ENCODE assay signal across 11 mouse cellular contexts in the genomic region with DNA sequence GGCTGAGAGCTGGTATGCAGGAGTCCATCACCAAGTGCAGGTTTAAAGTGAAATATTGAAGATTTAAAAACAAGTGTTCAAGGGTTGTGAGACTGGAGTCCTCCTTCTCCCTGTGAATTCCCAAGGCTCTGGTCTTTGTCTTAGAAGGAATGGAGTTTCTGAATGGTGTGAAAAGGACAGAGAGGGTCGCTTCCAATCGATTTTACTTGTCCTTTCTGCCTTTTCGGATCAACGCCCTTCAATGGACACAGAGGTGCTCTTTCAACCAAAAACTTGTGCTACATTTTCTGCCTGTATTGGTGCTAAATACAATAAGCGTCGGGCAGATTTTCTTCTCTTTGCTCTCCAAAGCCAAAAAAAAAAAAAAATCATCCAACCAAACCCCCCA. TPM values are rescaled to one million over a fixed set of nuclear protein-coding genes. Genes with fewer than 3 reads are reported as not detected.
DNase-seq lines count a peak whose midpoint lies in the region; ATAC-seq and TF ChIP-seq lines count a peak whose summit lies in the region.
"Had no signal": no experiment of that assay in that cellular context is flagged by ENCODE, and none has a peak within 500 bp of the region (broad histone marks: within the 10 kb centered on the region; RNA-seq: fewer than 3 reads in every experiment).

No protein-coding gene starts in this region.

- DNase-seq in layer of hippocampus, adult 2 months (ENCODE audit: low spot score in 2 of 2) = no peak
- DNase-seq in layer of hippocampus, postnatal 25 days (ENCODE audit: extremely low spot score in 1 of 2, low spot score in 1 of 2) = no peak
- no peak for DNase-seq in embryonic facial prominence, embryonic 14.5 days (ENCODE audit: low spot score)
- DNase-seq in urinary bladder, postnatal 25 days (ENCODE audit: low spot score) = no peak
- no peak for DNase-seq in cerebellum, adult 11 months
- DNase-seq: adrenal gland, postnatal 14 days; left cerebral cortex, postnatal 4 days had no signal

- ATAC-seq in embryonic facial prominence, embryonic 14.5 days (ENCODE audit: low read depth) = no peak
- ATAC-seq in hindbrain, embryonic 15.5 days (ENCODE audit: low FRiP score, low read depth) = no peak
- no peak for ATAC-seq in neural tube, embryonic 12.5 days (ENCODE audit: low FRiP score, low read depth)
- ATAC-seq in megakaryocyte, adult 5-6 weeks (ENCODE audit: poor library complexity, severe bottlenecking) = no peak

- H3K9me3 ChIP-seq in embryonic facial prominence, embryonic 14.5 days (ENCODE audit: control insufficient read depth, low read length) = no peaks in the 10 kb centered on the region
- no peaks in the 10 kb centered on the region for H3K9me3 ChIP-seq in hindbrain, embryonic 15.5 days
- no peaks in the 10 kb centered on the region for H3K9me3 ChIP-seq in neural tube, embryonic 12.5 days

- H3K27ac ChIP-seq in layer of hippocampus, adult 2 months = peak overlapping the region; percentile 87; the same call in 1 of the 2 replicates
- no peak overlapping the region for H3K27ac ChIP-seq in embryonic facial prominence, embryonic 14.5 days (replicated peaks; ENCODE audit: low read depth, low read length)
- H3K27ac ChIP-seq in hindbrain, embryonic 15.5 days (replicated peaks) = peak overlapping the region; percentile 74
- H3K27ac ChIP-seq in neural tube, embryonic 12.5 days = no peak overlapping the region

- H3K4me3 ChIP-seq in layer of hippocampus, adult 2 months = no peak overlapping the region
- H3K4me3 ChIP-seq in embryonic facial prominence, embryonic 14.5 days (ENCODE audit: low read depth, low read length) = no peak overlapping the region
- peak overlapping the region; percentile 41 for H3K4me3 ChIP-seq in hindbrain, embryonic 15.5 days
- H3K4me3 ChIP-seq in neural tube, embryonic 12.5 days = no peak overlapping the region

- no peaks in the 10 kb centered on the region; the same call in 1 of the 2 replicates for H3K4me1 ChIP-seq in embryonic facial prominence, embryonic 14.5 days (ENCODE audit: control insufficient read depth, insufficient read depth, low read length)
- peaks cover 21% of the 10 kb centered on the region for H3K4me1 ChIP-seq in hindbrain, embryonic 15.5 days (replicated peaks)
- peaks cover 27% of the 10 kb centered on the region for H3K4me1 ChIP-seq in neural tube, embryonic 12.5 days

- H3K36me3 ChIP-seq in embryonic facial prominence, embryonic 14.5 days (ENCODE audit: control insufficient read depth, insufficient read depth, low read length) = no peaks in the 10 kb centered on the region
- H3K36me3 ChIP-seq in hindbrain, embryonic 15.5 days = no peaks in the 10 kb centered on the region
- no peaks in the 10 kb centered on the region for H3K36me3 ChIP-seq in neural tube, embryonic 12.5 days

- H3K27me3 ChIP-seq in embryonic facial prominence, embryonic 14.5 days (replicated peaks; ENCODE audit: control insufficient read depth, insufficient read depth, low read length) = peaks cover 65% of the 10 kb centered on the region
- peaks cover 47% of the 10 kb centered on the region for H3K27me3 ChIP-seq in hindbrain, embryonic 15.5 days
- peaks cover 24% of the 10 kb centered on the region for H3K27me3 ChIP-seq in neural tube, embryonic 12.5 days (replicated peaks)

- TF ChIP-seq CTCF in layer of hippocampus, adult 2 months (conservative IDR thresholded peaks at IDR 0.05) = no peak

- H3K4me2 ChIP-seq in embryonic facial prominence, embryonic 14.5 days (ENCODE audit: low read depth, low read length) = peak overlapping the region; percentile 58
- H3K4me2 ChIP-seq in hindbrain, embryonic 15.5 days = peak overlapping the region; percentile 82
- H3K4me2 ChIP-seq in neural tube, embryonic 12.5 days (replicated peaks) = peak overlapping the region; percentile 73

- H3K9ac ChIP-seq in embryonic facial prominence, embryonic 14.5 days (ENCODE audit: low read depth, low read length) = no peak overlapping the region
- H3K9ac ChIP-seq in hindbrain, embryonic 15.5 days = no peak overlapping the region
- H3K9ac ChIP-seq in neural tube, embryonic 12.5 days = 0 out of 2 replicates have a peak overlapping the region, but pooled peaks have one; percentile 8

- WGBS in embryonic facial prominence, embryonic 14.5 days = 39% methylated on average over 6 of the region's 6 CpGs
- 13% methylated on average over 6 of the region's 6 CpGs for WGBS in hindbrain, embryonic 15.5 days
- WGBS in neural tube, embryonic 12.5 days = 7% methylated on average over 6 of the region's 6 CpGs

RNA-seq across cellular contexts. Expression of a gene that starts 1.7 kb away (rescaled TPM):
- 10 to 100 TPM; 35.8 to 48.5 TPM for total RNA-seq in layer of hippocampus, adult 2 months (2021)
- 10 to 100 TPM; 40.8 to 45.1 TPM for total RNA-seq in layer of hippocampus, postnatal 25 days (2021)
- polyA plus RNA-seq in embryonic facial prominence, embryonic 14.5 days (2014; fragmentation: Nextera tagmentation; extraction: Ambion mirVana) = 51.4 and 55.5 TPM in 2 replicates
- 87.2 and 90.1 TPM in 2 replicates for polyA plus RNA-seq in hindbrain, embryonic 15.5 days (2015; fragmentation: Nextera tagmentation; extraction: Ambion mirVana)
- polyA plus RNA-seq in neural tube, embryonic 12.5 days (2016; fragmentation: Nextera tagmentation; extraction: Ambion mirVana) = 101 and 103 TPM in 2 replicates
- not detected in 2 replicates for total RNA-seq in megakaryocyte, adult 5-6 weeks (2015)
- not detected in 2 replicates for total RNA-seq in megakaryocyte, adult 5-6 weeks (2017)
- total RNA-seq: common myeloid progenitor, adult 5-6 weeks had no signal

Comparison
In these comparisons a context has a peak if more than half of its experiments do, and no peak if none do; other contexts are left out.
1. H3K27ac ChIP-seq: peak in layer of hippocampus, adult 2 months (single experiment) and hindbrain, embryonic 15.5 days (single experiment); none in embryonic facial prominence, embryonic 14.5 days (single experiment) and neural tube, embryonic 12.5 days (single experiment).
2. RNA of a gene that starts 1.7 kb away (total RNA-seq): 35.8 to 48.5 TPM in layer of hippocampus, adult 2 months and 40.8 to 45.1 TPM in layer of hippocampus, postnatal 25 days; not detected in megakaryocyte, adult 5-6 weeks; every median in the first group is over 10 times any median in the second.
3. Peak in every context shown above with its lines, with median percentiles within 50 percentile points of each other: H3K4me2 ChIP-seq.